Mouse (Mus musculus): ENCODE results near the gene Stx4a. TPM values are rescaled to one million over a fixed set of nuclear protein-coding genes. Genes with fewer than 3 reads are reported as not detected.

The Stx4a gene
- polyA plus RNA-seq, 2 experiments: 41.0 to 147 TPM

- TF ChIP-seq POLR2A (IDR thresholded peaks at IDR 0.05; ENCODE audit: borderline replicate concordance, extremely low read depth, insufficient read depth, insufficient read length): no peak
- DNase-seq (ENCODE audit: low spot score): no peak
- WGBS: 73% methylated on average over 4 of the region's 4 CpGs
- H3K4me1 ChIP-seq (ENCODE audit: control insufficient read depth, insufficient read depth, low read length): peaks cover 12% of the 10 kb centered on the region; the same call in 1 of the 2 replicates
- peak overlapping the region; percentile 94 for H3K4me3 ChIP-seq (replicated peaks; ENCODE audit: low read length)
- H3K27me3 ChIP-seq (ENCODE audit: control insufficient read depth, insufficient read depth, low read length): no peaks in the 10 kb centered on the region
- no peak overlapping the region for H3K27ac ChIP-seq (replicated peaks; ENCODE audit: low read depth, low read length)
- peak overlapping the region; percentile 74 for H3K4me2 ChIP-seq (replicated peaks; ENCODE audit: low read depth, low read length, severe bottlenecking)
- no peak for ATAC-seq (ENCODE audit: low FRiP score, low read depth)
- peak overlapping the region; percentile 92; the same call in 1 of the 2 replicates for H3K9ac ChIP-seq (ENCODE audit: low read depth, low read length, severe bottlenecking)
- peaks cover 42% of the 10 kb centered on the region for H3K36me3 ChIP-seq (ENCODE audit: control insufficient read depth, insufficient read depth, low read length)
- H3K9me3 ChIP-seq (ENCODE audit: control insufficient read depth, low read length): no peaks in the 10 kb centered on the region
These were observed 45.7 kb upstream of the Stx4a start for GRCm38 (mm10) chr7:127778350-127778749.

GRCm38 (mm10) chr7:127785308-127785707, 38.8 kb upstream of the Stx4a start, which contains the start of gene Gm49388:
Gm49388 (plus strand) TSS chr7:127785608.
- Histone ChIP-seq H3K4me1 (ENCODE audit: control insufficient read depth, insufficient read depth, low read length) (no peaks in the 10 kb centered on the region), H3K9ac (ENCODE audit: low read depth, low read length, severe bottlenecking) (no peak within 1 kb of the TSS), H3K4me2 (replicated peaks; ENCODE audit: low read depth, low read length, severe bottlenecking) (no peak within 1 kb of the TSS), H3K4me3 (replicated peaks; ENCODE audit: low read length) (no peak within 1 kb of the TSS), H3K9me3 (ENCODE audit: control insufficient read depth, low read length) (no peaks in the 10 kb centered on the region), H3K36me3 (ENCODE audit: control insufficient read depth, insufficient read depth, low read length) (peaks cover 96% of the 10 kb centered on the region), H3K27ac (replicated peaks; ENCODE audit: low read depth, low read length) (no peak within 1 kb of the TSS), H3K27me3 (ENCODE audit: control insufficient read depth, insufficient read depth, low read length) (no peaks in the 10 kb centered on the region)
- DNase-seq (ENCODE audit: low spot score) (no peak), ATAC-seq (ENCODE audit: low FRiP score, low read depth) (no peak)
- no peak for TF ChIP-seq POLR2A (IDR thresholded peaks at IDR 0.05; ENCODE audit: borderline replicate concordance, extremely low read depth, insufficient read depth, insufficient read length)
- 92% methylated on average over 4 of the region's 7 CpGs for WGBS

- DNase-seq (ENCODE audit: low spot score) (no peak), ATAC-seq (ENCODE audit: low FRiP score, low read depth) (no peak)
These were observed 26.8 kb upstream of the Stx4a start for GRCm38 (mm10) chr7:127797076-127797845.

GRCm38 (mm10) chr7:127798591-127798990, 25.5 kb upstream of the Stx4a start:
- H3K36me3 ChIP-seq (ENCODE audit: control insufficient read depth, insufficient read depth, low read length): peaks cover 80% of the 10 kb centered on the region
- H3K27ac ChIP-seq (replicated peaks; ENCODE audit: low read depth, low read length): no peak overlapping the region
- no peaks in the 10 kb centered on the region for H3K9me3 ChIP-seq (ENCODE audit: control insufficient read depth, low read length)
- no peak overlapping the region for H3K4me2 ChIP-seq (replicated peaks; ENCODE audit: low read depth, low read length, severe bottlenecking)
- no peak overlapping the region for H3K9ac ChIP-seq (ENCODE audit: low read depth, low read length, severe bottlenecking)
- DNase-seq (ENCODE audit: low spot score): no peak
- H3K4me1 ChIP-seq (ENCODE audit: control insufficient read depth, insufficient read depth, low read length): no peaks in the 10 kb centered on the region
- no peak for TF ChIP-seq POLR2A (IDR thresholded peaks at IDR 0.05; ENCODE audit: borderline replicate concordance, extremely low read depth, insufficient read depth, insufficient read length)
- H3K4me3 ChIP-seq (replicated peaks; ENCODE audit: low read length): no peak overlapping the region
- ATAC-seq (ENCODE audit: low FRiP score, low read depth): no peak
- 90% methylated on average over 4 of the region's 4 CpGs for WGBS
- H3K27me3 ChIP-seq (ENCODE audit: control insufficient read depth, insufficient read depth, low read length): no peaks in the 10 kb centered on the region

More at GRCm38 (mm10) chr7:127797076-127797845, 26.8 kb upstream of the Stx4a start:
- H3K9me3 ChIP-seq (ENCODE audit: control insufficient read depth, low read length): no peaks in the 10 kb centered on the region
- H3K27ac ChIP-seq (replicated peaks; ENCODE audit: low read depth, low read length): no peak overlapping the region
- H3K27me3 ChIP-seq (ENCODE audit: control insufficient read depth, insufficient read depth, low read length): no peaks in the 10 kb centered on the region
- peaks cover 81% of the 10 kb centered on the region for H3K36me3 ChIP-seq (ENCODE audit: control insufficient read depth, insufficient read depth, low read length)
- WGBS: 92% methylated on average over 23 of the region's 23 CpGs
- no peak overlapping the region for H3K9ac ChIP-seq (ENCODE audit: low read depth, low read length, severe bottlenecking)
- H3K4me3 ChIP-seq (replicated peaks; ENCODE audit: low read length): no peak overlapping the region
- no peak overlapping the region for H3K4me2 ChIP-seq (replicated peaks; ENCODE audit: low read depth, low read length, severe bottlenecking)
- H3K4me1 ChIP-seq (ENCODE audit: control insufficient read depth, insufficient read depth, low read length): no peaks in the 10 kb centered on the region
- no peak for TF ChIP-seq POLR2A (IDR thresholded peaks at IDR 0.05; ENCODE audit: borderline replicate concordance, extremely low read depth, insufficient read depth, insufficient read length)

GRCm38 (mm10) chr7:127799211-127799610, 24.9 kb upstream of the Stx4a start:
- Histone ChIP-seq H3K9ac (ENCODE audit: low read depth, low read length, severe bottlenecking) (no peak overlapping the region), H3K9me3 (ENCODE audit: control insufficient read depth, low read length) (no peaks in the 10 kb centered on the region), H3K27me3 (ENCODE audit: control insufficient read depth, insufficient read depth, low read length) (no peaks in the 10 kb centered on the region), H3K4me2 (replicated peaks; ENCODE audit: low read depth, low read length, severe bottlenecking) (no peak overlapping the region), H3K27ac (replicated peaks; ENCODE audit: low read depth, low read length) (no peak overlapping the region), H3K36me3 (ENCODE audit: control insufficient read depth, insufficient read depth, low read length) (peaks cover 78% of the 10 kb centered on the region), H3K4me3 (replicated peaks; ENCODE audit: low read length) (no peak overlapping the region), H3K4me1 (ENCODE audit: control insufficient read depth, insufficient read depth, low read length) (no peaks in the 10 kb centered on the region)
- ATAC-seq (ENCODE audit: low FRiP score, low read depth) (no peak), DNase-seq (ENCODE audit: low spot score) (no peak)
- TF ChIP-seq POLR2A (IDR thresholded peaks at IDR 0.05; ENCODE audit: borderline replicate concordance, extremely low read depth, insufficient read depth, insufficient read length): no peak
- 90% methylated on average over 13 of the region's 13 CpGs for WGBS

All from limb, embryonic 14.5 days (tissue).